Mouse (Mus musculus): ENCODE results near the gene Sprr2a2.
"Not testable (repeated sequence)": the region's sequence is repeated elsewhere in the genome, so short reads cannot be mapped to it uniquely, and the experiment has no call there.

Gene Sprr2a2

GRCm38 (mm10) chr3:92274018-92274417 lies 58.3 kb downstream of the Sprr2a2 start:
- not testable (repeated sequence) for DNase-seq (ENCODE audit: low spot score in 2 of 2)

GRCm38 (mm10) chr3:92279663-92280062 lies 63.9 kb downstream of the Sprr2a2 start:
- not testable (repeated sequence) for DNase-seq (ENCODE audit: low spot score in 2 of 2)

- DNase-seq (ENCODE audit: low spot score in 2 of 2): not testable (repeated sequence)
Measured at GRCm38 (mm10) chr3:92280963-92281606, 65.4 kb downstream of the Sprr2a2 start.

DNA sequence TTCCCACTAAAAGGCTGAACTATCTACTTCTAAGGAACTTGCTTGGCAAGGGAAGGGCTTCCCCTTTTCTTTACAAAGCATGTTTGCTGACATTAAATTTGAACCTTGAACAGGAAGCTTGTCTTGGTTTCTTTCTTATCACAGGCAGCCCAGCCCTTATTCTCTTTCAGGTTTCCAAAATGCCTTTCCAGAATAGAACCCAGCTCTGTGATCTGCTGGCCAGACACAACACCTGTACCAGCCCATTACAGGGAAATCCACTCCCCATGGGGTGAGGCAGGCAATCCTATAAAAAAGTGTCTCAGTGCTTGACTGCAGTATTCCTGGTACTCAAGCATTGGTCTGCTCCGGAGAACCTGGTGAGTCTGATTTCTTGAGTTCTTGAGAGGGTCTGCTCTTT lies 69.4 kb downstream of the Sprr2a2 start, which contains the start of gene Sprr2a3:
Gene Sprr2a3, plus strand, starts transcription at position 317 of the 400 bp plus-strand sequence.
- DNase-seq (ENCODE audit: low spot score in 2 of 2): not testable (repeated sequence)

DNA sequence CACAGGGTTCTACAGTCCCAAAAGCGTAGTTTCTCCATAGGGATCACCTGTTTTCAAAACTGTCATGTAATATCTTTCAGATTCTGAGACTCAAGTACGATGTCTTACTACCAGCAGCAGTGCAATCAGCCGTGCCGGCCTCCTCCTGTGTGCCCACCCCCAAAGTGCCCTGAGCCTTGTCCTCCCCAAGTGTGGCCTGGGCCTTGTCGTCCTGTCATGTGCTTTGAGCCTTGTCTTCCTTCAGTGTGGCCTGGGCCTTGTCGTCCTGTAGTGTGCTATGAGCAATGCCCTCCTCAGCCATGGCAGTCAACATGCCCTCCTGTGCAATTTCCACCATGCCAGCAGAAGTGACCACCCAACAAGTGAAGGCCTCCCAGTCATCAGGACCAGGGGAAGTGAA lies 72.8 kb downstream of the Sprr2a2 start:
- not testable (repeated sequence) for DNase-seq (ENCODE audit: low spot score in 2 of 2)

All from frontal cortex, postnatal 10 days (tissue).